Mouse (Mus musculus) naive thymus-derived CD4-positive, alpha-beta T cell, adult 2 months (primary cell): ENCODE data around the gene Cybc1.

Experiments used
- DNase-seq: peaks from one replicate; pipeline ENCODE4 v3.0.0-alpha.2; 2011; ENCODE audit warnings: low read depth

Gene Cybc1

GRCm38 (mm10) chr11:121229018-121229439, at the start of gene Cybc1:
TSS of gene Cybc1 (minus strand) at chr11:121229322.
- DNase-seq: peak; percentile 93

DNA sequence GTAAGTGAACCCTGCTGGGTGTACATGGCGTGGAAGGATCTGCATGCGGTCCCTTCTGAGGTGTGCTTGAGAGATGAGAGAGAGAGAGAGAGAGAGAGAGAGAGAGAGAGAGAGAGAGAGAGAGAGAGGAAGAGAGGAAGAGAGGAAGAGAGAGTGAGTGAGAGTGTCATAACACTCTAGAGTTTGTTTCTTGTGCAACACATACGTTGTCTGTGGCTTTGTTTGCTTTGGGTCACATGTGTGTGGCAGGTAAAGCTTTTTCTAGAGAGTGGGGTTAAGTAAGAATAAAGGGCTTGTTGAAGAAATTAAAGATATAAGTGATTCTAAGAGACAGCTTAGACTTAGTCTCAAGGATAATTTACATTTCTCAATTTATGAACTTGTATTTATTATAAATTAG, 48.9 kb upstream of the Cybc1 start:
- DNase-seq: no peak

GRCm38 (mm10) chr11:121277516-121277915, 48.4 kb upstream of the Cybc1 start:
- no peak for DNase-seq

DNA sequence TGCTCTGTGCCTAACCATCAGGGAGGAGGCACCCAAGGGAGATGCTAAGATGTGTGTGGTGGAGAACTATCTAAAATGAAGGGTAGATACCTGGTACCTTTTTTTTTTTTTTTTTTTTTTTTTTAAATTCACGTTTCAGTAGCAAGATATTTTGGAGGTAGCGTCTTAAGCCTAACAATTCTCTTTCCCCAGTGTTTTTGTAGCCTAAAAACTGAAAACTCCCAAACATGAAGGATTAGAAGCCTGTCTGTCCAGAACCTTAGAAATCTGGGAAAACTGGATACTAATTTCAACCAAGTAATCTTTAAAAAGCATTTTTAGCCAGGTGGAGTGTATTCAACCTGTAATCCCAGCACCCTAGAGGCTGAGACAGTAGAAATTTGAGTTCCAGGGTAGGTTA, 32.0 kb upstream of the Cybc1 start:
- DNase-seq: no peak

DNA sequence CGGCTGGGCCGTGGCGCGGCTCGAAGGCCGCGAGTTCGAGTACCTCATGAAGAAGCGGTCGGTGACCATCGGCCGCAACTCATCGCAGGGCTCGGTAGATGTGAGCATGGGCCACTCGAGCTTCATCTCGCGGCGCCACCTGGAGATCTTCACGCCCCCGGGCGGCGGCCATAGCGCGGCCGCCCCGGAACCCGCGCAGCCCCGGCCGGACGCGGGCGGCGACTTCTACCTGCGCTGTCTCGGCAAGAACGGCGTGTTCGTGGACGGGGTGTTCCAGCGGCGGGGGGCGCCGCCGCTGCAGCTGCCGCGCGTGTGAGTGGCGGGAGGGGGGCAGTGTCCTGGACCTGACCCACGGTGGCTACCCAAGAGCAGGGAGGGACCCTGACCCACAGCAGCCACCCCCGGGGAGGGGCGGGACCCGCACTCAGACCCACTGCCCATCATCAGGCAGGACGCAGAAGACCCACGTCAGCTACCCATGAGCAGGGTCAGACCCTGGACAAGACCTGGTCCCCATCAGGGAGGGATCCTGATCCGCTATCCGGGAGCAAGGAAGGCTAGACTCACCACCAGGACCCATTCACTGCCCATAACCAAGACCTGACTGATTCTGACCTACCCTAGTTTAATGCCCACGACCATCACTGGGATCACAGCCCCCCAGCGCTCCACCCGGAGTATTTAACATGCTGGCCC, 31.2 kb upstream of the Cybc1 start:
- peak; percentile 59 for DNase-seq

GRCm38 (mm10) chr11:121259160-121260100, 30.3 kb upstream of the Cybc1 start, which contains the start of gene Foxk2:
TSS of gene Foxk2 (plus strand) at chr11:121259990.
- DNase-seq: peak; percentile 92

DNA sequence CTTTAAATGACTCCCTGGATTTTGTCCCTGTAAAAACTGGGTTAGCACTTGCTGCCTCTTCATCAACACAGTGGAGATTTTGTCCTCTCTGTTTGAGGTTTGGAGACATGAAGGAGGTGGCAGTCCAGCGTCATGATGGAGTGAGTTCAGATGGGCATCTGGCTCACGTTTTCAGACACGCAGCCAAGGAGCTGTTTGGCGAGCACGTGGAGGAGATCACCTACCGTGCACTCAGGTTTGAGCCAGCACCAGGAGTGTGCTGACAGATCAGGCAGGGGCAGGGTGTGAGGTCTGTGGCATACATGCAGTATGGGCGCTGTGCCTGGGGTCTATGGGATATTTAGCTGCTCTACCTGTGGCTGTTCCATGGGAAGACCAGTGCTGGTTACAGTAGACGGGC, 21.1 kb upstream of the Cybc1 start:
- DNase-seq: no peak

DNA sequence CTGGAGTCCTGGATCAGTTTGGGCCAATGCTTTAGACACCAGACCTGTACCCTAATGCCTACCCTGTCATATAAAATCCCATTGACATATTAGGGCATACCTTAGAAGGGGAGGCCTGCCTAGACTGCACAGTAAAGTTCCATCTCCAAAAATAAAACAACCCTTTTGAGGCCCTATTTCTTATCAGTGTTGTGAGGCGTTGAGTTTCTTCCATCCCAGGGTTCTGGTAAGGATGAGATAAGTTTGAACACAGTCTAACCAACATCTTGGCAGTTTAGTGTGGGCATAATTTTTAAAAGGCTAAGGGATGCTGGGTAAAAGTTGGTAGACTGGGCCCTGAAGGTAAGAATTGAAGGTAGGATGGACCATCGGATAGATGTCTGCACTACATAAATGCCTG, 10.5 kb upstream of the Cybc1 start:
- no peak for DNase-seq

- DNase-seq: no peak
These were observed 8.4 kb upstream of the Cybc1 start for GRCm38 (mm10) chr11:121237345-121238128.

DNA sequence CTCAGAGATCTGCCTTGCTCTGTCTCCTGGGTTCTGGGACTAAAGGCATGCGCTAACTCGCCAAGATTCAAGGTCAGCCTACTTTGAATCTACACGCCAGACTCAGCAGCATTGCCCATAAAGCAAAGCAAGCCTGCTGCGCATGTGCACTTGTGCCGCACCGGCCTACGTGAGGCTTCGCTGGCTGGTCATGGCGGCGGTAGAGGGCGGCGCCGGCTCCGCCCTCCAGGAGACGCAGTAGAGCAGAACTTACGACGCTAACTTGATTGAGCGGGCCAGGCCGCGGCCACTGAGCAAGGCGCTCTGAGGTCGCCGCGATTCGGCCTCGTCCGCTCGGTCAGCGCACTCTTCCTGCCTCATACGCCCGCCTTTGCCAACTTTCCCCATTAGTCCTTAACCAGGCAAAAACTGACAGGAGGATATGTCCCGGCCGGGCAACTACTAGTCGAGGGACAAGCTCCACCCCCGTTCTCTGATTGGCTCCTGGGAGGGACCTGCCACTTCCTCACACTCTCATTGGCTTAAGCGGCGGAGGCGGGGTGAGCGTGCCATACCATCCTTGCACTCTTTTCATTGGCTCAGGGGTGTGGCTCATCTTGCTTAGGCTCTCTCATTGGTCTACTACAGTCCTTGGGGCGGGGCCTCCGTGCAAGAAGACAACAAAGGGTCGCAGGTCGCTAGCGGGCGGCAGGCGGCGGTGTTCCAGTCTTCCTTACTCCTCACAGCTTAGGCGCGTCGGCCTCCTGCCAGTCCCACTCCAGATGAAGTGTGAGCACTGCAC, 7.6 kb upstream of the Cybc1 start, which contains the start of gene Narf:
Gene Narf, plus strand, starts transcription at position 690 of the 781 bp plus-strand sequence.
- DNase-seq: peak; percentile 99

GRCm38 (mm10) chr11:121235475-121236238, 6.5 kb upstream of the Cybc1 start:
- DNase-seq: peak; percentile 76

GRCm38 (mm10) chr11:121232706-121233105, 3.6 kb upstream of the Cybc1 start:
- DNase-seq: no peak

GRCm38 (mm10) chr11:121231628-121232291, 2.6 kb upstream of the Cybc1 start:
- DNase-seq: no peak

GRCm38 (mm10) chr11:121231191-121231590, 2.1 kb upstream of the Cybc1 start:
- DNase-seq: no peak

DNA sequence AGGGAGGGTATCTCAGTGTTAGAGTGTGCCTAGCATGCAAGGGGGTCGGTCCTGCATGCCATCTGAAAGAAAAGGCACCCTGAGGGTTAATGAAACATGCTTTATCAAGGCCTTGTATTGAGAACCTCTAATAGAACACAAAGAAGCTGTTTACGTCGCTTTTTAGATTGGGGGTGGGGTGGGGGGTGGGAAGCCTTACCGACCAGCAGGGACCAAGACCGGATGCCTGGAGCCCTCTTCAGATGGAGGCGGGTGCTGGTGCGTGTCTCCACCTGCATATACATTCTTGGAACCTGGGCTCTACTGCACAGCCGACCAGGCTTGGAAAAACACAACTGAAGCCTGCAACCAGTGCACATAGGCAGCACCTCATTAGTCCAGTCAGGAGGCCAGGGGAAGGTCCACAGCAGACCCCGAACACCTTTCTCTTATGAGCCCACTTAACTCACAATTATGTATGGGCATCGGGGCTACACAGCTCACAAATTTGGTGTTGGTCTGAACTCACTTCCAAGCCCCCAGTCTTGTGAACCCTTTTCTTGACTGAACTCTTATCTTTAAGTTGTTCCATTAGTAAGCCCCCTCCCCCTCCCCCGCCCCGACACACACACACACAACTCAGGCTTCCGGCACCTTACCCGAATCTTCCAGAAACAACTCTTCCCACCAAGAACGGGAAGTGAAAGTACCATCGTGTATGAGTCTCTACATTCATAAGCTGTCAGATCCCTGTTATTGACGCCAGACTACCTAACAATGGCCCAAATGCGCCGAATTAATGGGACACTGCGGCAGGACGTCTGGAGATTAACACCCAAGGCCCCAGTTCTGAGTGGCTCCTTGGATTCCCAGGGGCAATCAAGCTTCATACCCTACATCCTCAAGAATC, 749 bp downstream of the Cybc1 start:
- no peak for DNase-seq

GRCm38 (mm10) chr11:121221321-121222010, 7.7 kb downstream of the Cybc1 start:
- DNase-seq: no peak

DNA sequence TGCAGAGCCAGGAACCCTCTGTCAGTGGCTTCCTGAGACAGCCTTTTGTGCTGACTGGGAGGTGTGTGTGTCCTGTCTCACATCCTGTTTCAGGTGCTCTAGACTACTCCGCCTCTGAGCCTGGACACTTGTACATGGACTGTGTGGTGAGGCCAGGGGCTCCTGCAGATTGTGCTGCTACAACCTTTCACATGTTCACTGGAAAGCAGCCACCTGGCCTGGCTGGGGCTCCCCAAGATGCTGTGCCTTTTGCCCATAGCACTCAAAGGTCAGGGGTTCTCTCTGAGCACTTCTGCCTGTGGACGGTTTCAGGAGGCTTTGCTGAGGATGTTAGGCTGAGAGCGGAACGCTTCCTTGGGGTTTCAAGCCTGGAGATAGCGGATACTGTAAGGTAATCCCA, 8.4 kb downstream of the Cybc1 start:
- no peak for DNase-seq

GRCm38 (mm10) chr11:121219776-121220175, 9.3 kb downstream of the Cybc1 start:
- DNase-seq: no peak
